ENCODE assay signal across 20 mouse cellular contexts in genomic region chr13:58073254-58073882, GRCm38 (mm10). TPM values are rescaled to one million over a fixed set of nuclear protein-coding genes. Genes with fewer than 3 reads are reported as not detected.
A peak's percentile ranks its signal among the peaks of the same experiment; 100 is the strongest.
DNase-seq lines count a peak whose midpoint lies in the region; ATAC-seq lines count a peak whose summit lies in the region.
"Had no signal": no experiment of that assay in that cellular context is flagged by ENCODE, and none has a peak within 500 bp of the region (broad histone marks: within the 10 kb centered on the region; RNA-seq: fewer than 3 reads in every experiment).

No protein-coding gene starts in this region.

- no peak for ATAC-seq in heart, embryonic 12.5 days (ENCODE audit: insufficient number of reproducible peaks, low FRiP score)
- no peak for ATAC-seq in forebrain, embryonic 14.5 days
- no peak for ATAC-seq in inflammation-experienced regulatory T-cells, adult 6 months
- ATAC-seq: forebrain, postnatal 0 days; intestine, embryonic 16.5 days; midbrain, embryonic 16.5 days had no signal

- no peaks in the 10 kb centered on the region for H3K27me3 ChIP-seq in heart, embryonic 12.5 days (replicated peaks)
- H3K27me3 ChIP-seq in forebrain, embryonic 14.5 days (replicated peaks; ENCODE audit: control insufficient read depth, insufficient read depth, low read length), result no peaks in the 10 kb centered on the region
- H3K27me3 ChIP-seq: liver, embryonic 15.5 days; neural tube, embryonic 12.5 days had no signal

- no peak overlapping the region for H3K27ac ChIP-seq in heart, embryonic 12.5 days (ENCODE audit: poor library complexity, severe bottlenecking)
- no peak overlapping the region for H3K27ac ChIP-seq in forebrain, embryonic 14.5 days (ENCODE audit: low read depth, low read length)
- H3K27ac ChIP-seq: limb, embryonic 10.5 days; liver, embryonic 15.5 days; macrophage; neural tube, embryonic 12.5 days had no signal

- no peak overlapping the region for H3K9ac ChIP-seq in heart, embryonic 12.5 days
- no peak overlapping the region for H3K9ac ChIP-seq in forebrain, embryonic 14.5 days (ENCODE audit: low read length)
- H3K9ac ChIP-seq: forebrain, postnatal 0 days; liver, embryonic 15.5 days; neural tube, embryonic 12.5 days had no signal

- peaks cover 49% of the 10 kb centered on the region for H3K4me1 ChIP-seq in heart, embryonic 12.5 days (replicated peaks)
- H3K4me1 ChIP-seq in forebrain, embryonic 14.5 days (ENCODE audit: control insufficient read depth, insufficient read depth, low read length), result 0 out of 2 replicates have a peak, but pooled peaks cover 5% of the 10 kb centered on the region
- H3K4me1 ChIP-seq: neural tube, embryonic 12.5 days had no signal

- H3K36me3 ChIP-seq in heart, embryonic 12.5 days, result 0 out of 2 replicates have a peak, but pooled peaks cover 8% of the 10 kb centered on the region
- no peaks in the 10 kb centered on the region for H3K36me3 ChIP-seq in forebrain, embryonic 14.5 days (ENCODE audit: control insufficient read depth, insufficient read depth, low read length)
- H3K36me3 ChIP-seq: G1E; liver, embryonic 15.5 days; neural tube, embryonic 12.5 days had no signal

- 57% methylated on average over 12 of the region's 12 CpGs for WGBS in heart, embryonic 12.5 days
- 88% methylated on average over 12 of the region's 12 CpGs for WGBS in forebrain, embryonic 14.5 days

- no peaks in the 10 kb centered on the region for H3K9me3 ChIP-seq in heart, embryonic 12.5 days (replicated peaks)
- H3K9me3 ChIP-seq in forebrain, embryonic 14.5 days (replicated peaks; ENCODE audit: control insufficient read depth, low read length), result no peaks in the 10 kb centered on the region
- H3K9me3 ChIP-seq: limb, embryonic 10.5 days; liver, embryonic 15.5 days; neural tube, embryonic 12.5 days had no signal

- peak; percentile 98 for DNase-seq in heart, adult 11 months
- peak; percentile 58 for DNase-seq in layer of hippocampus, adult 9-11 months
- no peak for DNase-seq in layer of hippocampus, postnatal 36 days
- peak; percentile 46 for DNase-seq in right cerebral cortex, postnatal 25 days
- DNase-seq in right cerebral cortex, postnatal 4 days, result no peak
- DNase-seq in forebrain, embryonic 14.5 days (ENCODE audit: low spot score), result no peak
- DNase-seq: adrenal gland, adult 8-10 months; cerebellum, adult 9-11 months; forebrain, postnatal 0 days; thymus, adult 2 months had no signal

- no peak overlapping the region for H3K4me2 ChIP-seq in heart, embryonic 12.5 days
- no peak overlapping the region for H3K4me2 ChIP-seq in forebrain, embryonic 14.5 days (ENCODE audit: low read length)
- H3K4me2 ChIP-seq: liver, embryonic 15.5 days; neural tube, embryonic 12.5 days had no signal

- no peak overlapping the region for H3K4me3 ChIP-seq in heart, embryonic 12.5 days
- H3K4me3 ChIP-seq in forebrain, embryonic 14.5 days (ENCODE audit: low read depth, low read length), result no peak overlapping the region
- H3K4me3 ChIP-seq: erythroblast, embryonic 14.5 days; limb, embryonic 10.5 days; liver, embryonic 15.5 days; neural tube, embryonic 12.5 days had no signal

RNA-seq across cellular contexts. Expression of gene Klhl3, which starts 40.0 kb away (rescaled TPM):
- polyA plus RNA-seq in heart, embryonic 12.5 days (2016; fragmentation: Nextera tagmentation; extraction: Ambion mirVana), result 4.4 and 4.5 TPM in 2 replicates
- total RNA-seq in layer of hippocampus, postnatal 36 days (2021), result 10 to 100 TPM; 50.4 to 52.7 TPM
- polyA plus RNA-seq in forebrain, embryonic 14.5 days (2014; fragmentation: Nextera tagmentation; extraction: Ambion mirVana), result 5.3 and 6.5 TPM in 2 replicates
- 10 to 100 TPM in 2 of 3 experiments, 1 to 10 TPM in 1; 4.3 to 14.9 (median 14.6) TPM for polyA plus RNA-seq in inflammation-experienced regulatory T-cells, adult 6 months (2017; shearing (Covaris generic))
- polyA plus RNA-seq: erythroblast, embryonic 14.5 days; G1E had no signal

RNA-seq across cellular contexts. Expression of gene Hnrnpa0, which starts 55.0 kb away (rescaled TPM):
- polyA plus RNA-seq in heart, embryonic 12.5 days (2016; fragmentation: Nextera tagmentation; extraction: Ambion mirVana), result 21.6 and 21.8 TPM in 2 replicates
- 100 to 1,000 TPM; 112 to 119 TPM for total RNA-seq in layer of hippocampus, postnatal 36 days (2021)
- polyA plus RNA-seq in forebrain, embryonic 14.5 days (2014; fragmentation: Nextera tagmentation; extraction: Ambion mirVana), result 66.7 and 83.1 TPM in 2 replicates
- 10 to 100 TPM; 20.9 to 25.6 (median 24.0) TPM for polyA plus RNA-seq in inflammation-experienced regulatory T-cells, adult 6 months (2017; shearing (Covaris generic))

Comparison
In these comparisons a context has a peak if more than half of its experiments do, and no peak if none do; other contexts are left out.
1. DNase-seq: peak in heart, adult 11 months (single experiment), layer of hippocampus, adult 9-11 months (single experiment) and right cerebral cortex, postnatal 25 days (single experiment); none in layer of hippocampus, postnatal 36 days (0 of 2), right cerebral cortex, postnatal 4 days (single experiment) and forebrain, embryonic 14.5 days (single experiment).